Mouse (Mus musculus) left cerebral cortex, adult 8-10 months (tissue): ENCODE measurements at regions not wholly inside any gene's neighbourhood (a gene's known extent, or its start where the extent isn't known, plus 50 kb on each side); places are given as distances from the start of the nearest gene placed in this dataset.
"Not testable (repeated sequence)": the region's sequence is repeated elsewhere in the genome, so short reads cannot be mapped to it uniquely, and the experiment has no call there.

Experiments used
- DNase-seq, 2 experiments: peaks; one replicate each; pipeline ENCODE4 v3.0.0; 2022; ENCODE audit warnings: low spot score in 2 of 2

DNA sequence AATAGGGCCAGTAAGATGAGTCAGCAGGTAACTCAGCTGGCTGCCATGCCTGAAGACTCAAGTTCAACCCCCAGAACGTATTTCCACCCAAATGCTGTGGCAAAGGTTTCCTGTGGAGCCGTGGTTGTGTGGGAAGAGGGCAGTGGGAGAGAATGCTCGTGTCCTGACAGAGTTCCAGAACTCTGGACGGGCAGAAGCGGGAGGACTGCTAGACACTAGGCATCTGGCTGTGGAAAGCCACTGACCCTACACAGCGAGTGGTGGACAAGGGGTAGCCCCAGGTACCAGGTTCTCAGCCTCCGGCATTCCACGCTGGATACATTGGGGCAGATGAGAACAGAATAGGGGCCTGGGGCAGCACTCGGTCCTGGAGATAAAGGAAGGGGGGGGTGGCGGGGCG, 69.6 kb upstream of the Acsl3 start:
- DNase-seq, result no peak

DNA sequence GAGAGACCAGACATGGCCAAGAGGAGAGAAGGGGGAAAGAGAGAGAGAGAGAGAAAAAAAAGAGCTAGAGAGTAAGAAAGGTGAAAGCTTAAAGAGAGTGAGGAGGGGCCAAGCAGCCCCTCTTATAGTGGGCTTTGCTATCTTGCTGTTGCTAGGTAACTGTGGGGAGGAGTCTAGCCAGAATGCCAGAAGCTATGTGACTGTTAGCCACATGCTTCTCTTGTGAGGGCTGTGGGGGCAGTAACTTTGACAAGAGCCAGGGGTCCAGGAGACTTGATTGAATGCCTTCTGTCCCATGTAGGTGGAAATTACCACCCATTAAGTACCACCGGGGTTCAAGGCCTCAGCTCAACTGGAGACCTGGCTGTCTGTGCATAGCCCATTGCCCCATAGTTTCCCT, 69.0 kb upstream of the Acsl3 start:
- not testable (repeated sequence) for DNase-seq

DNA sequence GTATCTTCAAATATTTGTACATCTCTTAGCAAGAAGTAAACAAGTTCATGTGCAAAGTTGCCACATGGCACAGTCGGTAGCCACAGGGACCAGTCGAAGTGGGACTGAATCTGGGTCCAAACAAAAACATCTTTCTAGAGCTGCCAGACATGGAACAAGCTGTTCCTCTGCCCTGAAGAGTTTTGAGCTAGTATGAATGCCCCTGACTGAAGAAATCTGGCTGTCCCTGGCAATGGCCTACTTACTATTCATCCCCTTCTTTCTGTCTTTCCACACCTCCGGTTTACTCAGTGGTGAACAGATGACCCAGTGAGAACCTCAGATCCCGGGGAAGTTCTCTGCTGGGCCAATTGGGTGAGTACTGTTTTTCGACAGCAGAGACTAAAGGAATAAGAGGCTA, 67.1 kb upstream of the Acsl3 start:
- DNase-seq, result peak in 1 of 2 experiments; percentile 61

DNA sequence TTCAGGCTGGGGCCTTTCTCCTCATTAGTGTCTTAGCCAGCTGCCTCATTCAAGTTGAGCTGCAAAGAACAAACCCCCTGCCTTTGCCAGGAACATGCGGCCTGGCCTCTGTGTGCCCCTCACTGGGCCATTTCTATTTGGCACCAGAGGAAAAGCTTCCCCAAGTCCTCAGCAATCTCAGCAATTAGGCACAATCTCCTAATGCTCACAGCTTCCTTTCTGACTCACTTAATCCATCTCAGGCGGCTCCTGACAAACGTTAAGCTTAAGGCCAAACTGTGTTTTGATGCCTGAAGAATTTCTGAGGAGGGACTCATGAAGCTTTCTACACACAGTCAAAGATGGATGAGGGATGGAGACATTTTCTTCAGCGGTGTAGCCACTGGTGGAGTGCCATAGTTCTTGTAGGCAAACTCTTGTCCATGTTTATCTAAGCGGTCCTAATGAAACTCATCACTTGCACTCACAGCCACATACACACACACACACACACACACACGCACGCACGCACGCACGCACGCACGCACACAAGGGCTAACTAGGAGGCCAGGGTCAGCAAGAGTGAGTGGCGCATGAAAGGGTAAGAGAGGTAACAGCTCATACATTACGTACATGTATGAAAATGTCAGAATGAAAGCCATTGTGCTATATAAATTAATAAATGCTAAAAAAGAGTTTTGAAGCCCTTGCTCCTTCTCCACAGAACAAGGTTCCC, 63.5 kb upstream of the Acsl3 start:
- DNase-seq, result peak in 1 of 2 experiments; percentile 64

DNA sequence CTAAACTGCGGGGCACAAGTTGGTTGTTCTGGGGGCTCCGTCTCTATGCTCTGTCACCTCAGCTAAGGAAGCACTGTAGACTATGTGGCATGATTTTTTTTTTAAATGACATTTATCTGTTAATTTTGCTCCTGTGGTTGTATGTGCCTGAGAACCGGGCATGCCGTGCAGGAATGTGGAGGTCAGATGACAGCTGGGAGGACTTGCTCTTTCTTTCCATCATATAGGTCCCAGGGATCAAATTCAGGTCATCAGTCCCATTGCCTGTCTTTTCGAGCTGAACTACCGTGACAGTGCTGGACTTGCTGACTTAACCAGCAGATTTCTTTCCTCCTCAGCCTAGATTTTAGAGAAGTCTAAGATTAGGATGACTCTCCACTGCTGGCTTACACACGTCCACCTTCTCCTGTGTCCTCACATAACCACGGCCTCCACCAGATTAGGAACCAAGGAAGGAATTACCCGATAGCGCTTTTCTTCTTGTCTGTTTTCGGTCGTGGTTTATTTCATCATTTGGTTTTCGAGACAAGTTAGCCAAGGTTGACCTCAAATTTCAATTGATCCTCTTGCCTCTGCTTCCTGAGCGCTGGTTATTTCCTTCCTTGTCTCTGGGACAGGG, 62.0 kb upstream of the Acsl3 start:
- DNase-seq, result no peak

DNA sequence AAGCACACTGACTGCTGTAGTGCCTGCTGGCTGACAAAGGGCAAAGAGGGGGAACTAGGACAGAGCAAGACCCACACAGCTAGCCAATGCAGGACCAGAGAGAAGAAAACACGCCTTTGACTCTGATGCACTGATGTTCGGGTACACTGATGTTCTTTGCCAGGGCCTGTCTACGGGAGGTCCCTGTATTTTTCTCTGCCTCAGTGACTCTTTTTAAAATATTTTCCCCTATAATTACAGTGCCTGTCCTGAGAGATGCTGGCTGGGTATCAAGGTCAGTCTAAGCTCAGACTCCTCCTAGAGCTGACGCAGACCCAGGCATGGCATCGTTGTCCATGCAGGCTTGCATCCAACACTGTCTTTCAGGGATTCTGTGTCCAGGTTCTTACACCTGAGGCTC, 59.1 kb upstream of the Acsl3 start:
- DNase-seq, result no peak

DNA sequence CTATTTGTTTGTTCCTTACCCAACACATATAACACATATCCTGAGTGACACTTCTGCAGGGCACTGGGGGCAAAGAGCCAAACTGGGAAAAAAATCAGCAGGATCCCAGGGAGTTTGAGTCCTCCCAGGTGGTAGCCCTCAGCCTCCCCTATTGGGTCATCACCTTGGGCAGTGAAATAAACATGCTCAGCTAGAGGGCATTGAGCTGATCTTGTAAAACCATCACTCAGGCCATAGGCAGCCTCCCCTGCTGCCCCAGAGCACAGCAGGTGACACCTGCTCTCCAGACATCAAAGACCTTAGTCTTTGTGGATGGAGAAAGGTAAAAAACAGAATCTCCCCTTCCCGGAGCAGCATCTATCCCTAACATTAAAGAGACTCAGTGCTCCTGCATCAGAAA, 57.0 kb upstream of the Acsl3 start:
- DNase-seq, result no peak

DNA sequence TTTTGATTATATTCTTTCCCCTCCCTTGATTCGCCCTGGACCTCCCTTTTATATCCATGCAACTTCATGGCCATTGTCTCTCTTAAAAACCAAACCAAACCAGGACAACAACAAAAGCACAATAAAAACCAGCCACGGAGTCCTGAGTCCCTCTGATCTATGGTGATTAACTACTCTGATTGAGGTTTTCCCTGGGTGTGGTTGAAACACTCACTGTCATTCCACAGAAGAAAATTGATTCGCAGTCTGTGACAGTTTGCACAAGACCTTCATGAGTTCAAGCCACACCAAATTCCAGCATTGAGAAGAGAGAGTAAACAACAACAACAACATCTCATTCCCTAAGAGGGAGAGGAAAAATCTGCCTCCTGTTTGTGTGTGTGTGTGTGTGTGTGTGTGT, 56.1 kb upstream of the Acsl3 start:
- no peak for DNase-seq

DNA sequence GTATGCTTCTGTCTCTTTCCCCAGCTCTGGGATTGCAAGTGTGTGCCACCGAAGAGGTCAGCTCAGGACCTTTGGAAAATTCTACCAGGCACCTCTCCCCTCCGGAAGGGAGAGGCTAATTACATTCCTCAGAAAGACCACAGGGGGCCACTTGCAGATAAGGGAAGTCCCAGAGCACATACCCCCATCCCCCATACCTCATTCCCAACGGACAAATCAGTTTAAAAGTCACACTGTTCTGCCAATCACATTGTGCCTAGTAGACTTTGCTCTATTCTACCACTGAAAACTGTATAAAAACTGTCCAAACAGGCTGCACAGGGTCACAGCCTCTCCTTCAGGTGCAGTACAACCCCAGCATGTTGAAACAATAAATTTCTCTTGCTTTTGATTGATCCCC, 55.6 kb upstream of the Acsl3 start:
- no peak for DNase-seq

DNA sequence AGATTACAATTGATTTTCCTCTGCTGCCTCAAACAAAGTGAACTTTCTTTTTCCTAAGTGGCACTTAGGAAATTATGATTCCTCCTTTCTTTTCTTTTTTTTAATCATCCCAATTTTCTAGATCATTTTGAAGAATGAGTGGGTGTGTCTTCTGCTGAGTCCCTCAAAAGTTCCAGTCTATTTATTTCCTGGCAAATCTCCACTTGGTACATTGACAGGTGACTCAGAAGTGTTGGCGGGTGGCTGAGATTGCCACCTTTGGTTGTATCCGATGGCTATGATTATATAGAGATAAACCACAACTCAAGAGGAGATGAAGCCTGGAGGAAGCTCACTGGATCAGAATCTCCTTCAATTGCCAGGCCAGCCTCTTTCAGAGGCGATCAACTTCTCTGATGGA, 54.7 kb upstream of the Acsl3 start:
- DNase-seq, result no peak

DNA sequence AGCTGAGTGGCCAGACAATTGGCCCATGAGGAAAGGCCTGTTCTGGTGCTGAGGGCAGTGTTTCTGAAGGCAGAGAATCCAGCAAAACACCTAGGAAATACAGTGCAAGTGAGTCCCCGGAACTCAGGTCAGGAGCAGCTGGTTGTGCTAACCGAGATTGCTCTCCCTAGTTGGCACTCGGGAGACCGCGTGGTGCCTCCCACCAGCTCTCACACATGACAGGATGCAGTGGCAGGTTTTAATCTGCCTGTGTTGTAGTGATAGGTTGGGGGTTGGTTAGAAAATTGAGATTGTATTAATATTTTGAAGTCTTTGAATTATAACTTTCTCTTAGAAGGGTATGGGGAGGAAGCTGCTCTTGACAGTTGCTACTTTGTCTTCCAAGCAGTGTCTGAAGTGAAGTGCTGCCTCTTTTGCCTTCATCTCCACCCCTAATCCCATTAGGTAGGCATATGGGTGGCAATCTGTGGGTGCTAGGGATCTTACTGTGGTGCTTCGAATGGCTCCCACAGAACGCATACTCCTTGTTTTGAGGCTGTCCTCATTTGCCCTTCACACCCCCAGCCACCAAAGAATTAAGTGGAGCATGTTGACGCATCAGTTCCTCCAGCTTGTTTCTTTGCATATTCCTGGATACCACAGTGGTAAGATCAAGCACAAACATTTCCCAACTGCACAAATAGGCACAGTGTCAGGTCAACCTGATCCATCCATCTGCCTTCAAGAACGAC, 52.6 kb upstream of the Acsl3 start:
- no peak for DNase-seq
